Mouse (Mus musculus) ES-Bruce4 (cell line): ENCODE results near the gene Prss53.

Experiments used
- CTCF ChIP-seq: IDR thresholded peaks from one replicate; pipeline ENCODE4 v1.8.1; 2011; ENCODE audit warnings: low read depth, low read length
- EP300 ChIP-seq: IDR thresholded peaks from 2 replicates; pipeline ENCODE4 v1.6.1; 2011; ENCODE audit warnings: low read depth, low read length; ENCODE audit not compliant: insufficient read depth

DNA sequence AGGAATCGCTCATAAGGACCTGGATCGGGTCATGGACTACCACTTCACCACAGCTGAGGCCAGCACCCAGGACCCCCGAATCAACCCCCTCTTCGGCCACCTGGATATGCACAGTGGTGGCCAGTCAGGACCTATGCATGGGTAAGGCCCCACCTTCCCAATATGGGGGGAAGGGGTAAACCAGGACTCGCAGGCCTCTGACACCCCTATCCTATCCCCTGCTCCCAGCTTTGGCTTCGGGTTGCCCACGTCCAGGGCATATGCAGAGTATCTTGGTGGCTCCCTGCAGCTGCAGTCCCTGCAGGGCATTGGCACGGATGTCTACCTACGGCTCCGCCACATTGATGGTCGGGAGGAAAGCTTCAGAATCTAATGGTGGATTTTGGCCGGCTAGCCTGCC is 17.2 kb upstream of the Prss53 start:
- TF ChIP-seq EP300, result no peak
- TF ChIP-seq CTCF, result no peak
